Mouse (Mus musculus) limb, embryonic 10.5 days (tissue): ENCODE measurements around the gene Bcr. TPM values are rescaled to one million over a fixed set of nuclear protein-coding genes. Genes with fewer than 3 reads are reported as not detected.

ENCODE experiments used
- DNase-seq: peaks from one replicate; pipeline ENCODE4 v3.0.0-alpha.2; 2017; ENCODE audit warnings: low spot score
- H3K27ac ChIP-seq: fragments of 300-500 bp; sonication (generic); 2 replicates; pipeline ENCODE4 v1.5.1; 2016; ENCODE audit warnings: mild to moderate bottlenecking
- H3K27me3 ChIP-seq: fragments of 300-500 bp; sonication (generic); 2 replicates; pipeline ENCODE4 v1.6.1; 2016; ENCODE audit warnings: low read depth, mild to moderate bottlenecking; ENCODE audit not compliant: poor library complexity, severe bottlenecking
- H3K36me3 ChIP-seq: fragments of 300-500 bp; sonication (generic); 2 replicates; pipeline ENCODE4 v1.6.1; 2016; ENCODE audit warnings: mild to moderate bottlenecking, moderate library complexity
- H3K4me1 ChIP-seq: fragments of 300-500 bp; sonication (generic); 2 replicates; pipeline ENCODE4 v1.6.1; 2016
- H3K4me3 ChIP-seq: fragments of 300-500 bp; sonication (generic); 2 replicates; pipeline ENCODE4 v1.5.1; 2016; ENCODE audit warnings: mild to moderate bottlenecking, moderate library complexity
- H3K9me3 ChIP-seq: fragments of 300-500 bp; sonication (generic); replicated peaks from 2 replicates; pipeline ENCODE4 v1.6.1; 2016; ENCODE audit warnings: mild to moderate bottlenecking
- WGBS: fragments of 180-500 bp; shearing (Covaris S2); methylation state at CpG from one replicate; pipeline ENCODE4 v1.1.7; 2016; 5-methylcytosine and 5-hydroxymethylcytosine counted together
- polyA plus RNA-seq: library from polyadenylated mRNA; unstranded; fragments of >200 nt; fragmentation: Nextera tagmentation; extraction: Ambion mirVana; gene quantifications from 2 replicates; pipeline ENCODE4 v1.2.1, GENCODE M21; 2016

Bcr gene
- polyA plus RNA-seq, 1 experiment from 2014 or later, result 7.0 TPM

DNA sequence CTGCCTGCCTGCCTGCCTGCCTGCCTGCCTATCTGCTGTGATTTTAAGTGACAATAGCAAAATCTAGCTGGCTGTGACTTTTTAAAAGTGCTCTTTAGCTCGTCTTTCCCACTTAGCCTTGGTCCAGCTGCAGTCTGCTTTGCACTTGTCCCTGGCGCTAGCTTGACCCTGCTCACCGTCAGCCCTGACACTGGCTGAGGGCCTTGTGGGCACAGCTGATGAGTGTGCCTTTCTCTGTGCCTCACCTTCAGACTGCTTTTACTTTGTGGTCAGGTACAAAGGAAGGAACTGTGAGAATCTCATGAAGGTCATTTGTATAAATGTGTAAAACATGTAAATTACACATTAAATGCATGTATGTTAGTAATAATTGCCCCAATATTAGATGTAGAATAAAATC lies 163.8 kb downstream of the Bcr start:
- no peaks in the 10 kb centered on the region for H3K27me3 ChIP-seq
- H3K4me1 ChIP-seq, result no peaks in the 10 kb centered on the region
- H3K27ac ChIP-seq, result no peak overlapping the region
- 78% methylated on average over 3 of the region's 3 CpGs for WGBS
- no peak for DNase-seq
- no peaks in the 10 kb centered on the region for H3K9me3 ChIP-seq
- H3K4me3 ChIP-seq, result no peak overlapping the region
- H3K36me3 ChIP-seq, result peaks cover 5% of the 10 kb centered on the region

DNA sequence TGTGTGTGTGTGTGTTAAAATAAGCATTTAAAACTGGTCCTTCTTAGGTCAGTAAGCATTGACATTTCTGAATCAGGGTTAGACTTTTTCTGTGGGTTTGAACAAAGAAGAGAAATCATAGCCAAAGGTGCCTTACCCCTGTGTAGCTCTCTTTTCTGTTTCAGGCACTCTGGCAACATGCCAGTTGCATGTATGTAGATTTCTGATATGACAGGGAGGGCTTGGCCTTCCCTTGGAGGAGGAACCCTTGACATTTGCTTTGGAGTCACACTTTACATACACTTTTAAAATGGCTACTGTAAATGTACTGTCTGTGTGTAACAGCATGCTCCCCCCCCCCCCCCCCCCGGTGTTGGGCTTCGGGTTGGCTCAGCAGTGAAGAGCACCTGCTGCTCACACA lies 164.2 kb downstream of the Bcr start:
- H3K27me3 ChIP-seq, result no peaks in the 10 kb centered on the region
- no peaks in the 10 kb centered on the region for H3K4me1 ChIP-seq
- WGBS, result no CpG with 5 or more reads among the region's 2 CpGs
- no peaks in the 10 kb centered on the region for H3K9me3 ChIP-seq
- H3K27ac ChIP-seq, result no peak overlapping the region
- H3K36me3 ChIP-seq, result peaks cover 5% of the 10 kb centered on the region
- no peak for DNase-seq
- no peak overlapping the region for H3K4me3 ChIP-seq

DNA sequence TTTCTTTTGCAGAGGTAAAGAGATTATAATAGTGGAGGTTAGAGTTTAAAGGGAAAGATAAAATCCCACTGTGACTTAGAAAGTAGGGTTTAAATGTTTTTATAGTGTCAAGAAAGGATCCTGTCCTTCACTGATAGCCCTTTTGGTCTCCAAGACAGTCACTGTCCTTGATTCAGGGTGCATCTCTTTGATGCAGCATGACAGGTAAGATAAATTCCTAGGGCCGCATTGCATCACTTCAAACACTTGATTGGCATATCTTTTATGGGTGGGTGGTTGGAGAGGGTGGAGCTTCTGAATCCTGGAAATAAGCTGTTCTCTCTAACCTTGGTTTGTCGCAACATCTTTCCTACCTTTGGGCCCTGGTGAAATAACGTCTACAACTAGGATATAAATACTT lies 167.0 kb downstream of the Bcr start:
- H3K9me3 ChIP-seq, result no peaks in the 10 kb centered on the region
- no peak overlapping the region for H3K27ac ChIP-seq
- H3K4me1 ChIP-seq, result no peaks in the 10 kb centered on the region

DNA sequence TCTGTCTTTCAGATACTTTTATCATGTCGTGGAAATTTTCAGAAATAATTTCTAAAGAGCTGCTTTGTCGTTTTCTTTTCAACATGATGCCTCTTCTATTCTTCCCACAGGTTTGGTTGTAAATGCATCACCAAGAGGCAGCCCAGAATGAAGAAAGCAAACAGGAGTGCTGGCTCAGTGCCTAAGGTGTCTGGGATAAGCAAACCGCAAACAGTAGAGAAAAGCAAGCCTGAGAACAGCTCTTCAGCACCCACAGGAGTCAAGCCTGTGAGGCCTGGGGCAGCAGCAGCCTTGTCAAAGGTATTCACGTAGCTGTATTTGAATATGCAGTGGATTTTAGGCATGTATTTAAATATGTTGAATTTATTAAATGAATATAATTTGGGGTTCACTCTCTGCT lies 170.2 kb downstream of the Bcr start:
- Histone ChIP-seq H3K27me3 (no peaks in the 10 kb centered on the region), H3K9me3 (no peaks in the 10 kb centered on the region), H3K4me3 (no peak overlapping the region), H3K27ac (no peak overlapping the region), H3K4me1 (no peaks in the 10 kb centered on the region), H3K36me3 (peaks cover 46% of the 10 kb centered on the region)
- DNase-seq, result no peak
- WGBS, result 92% methylated on average over 4 of the region's 4 CpGs

More for the DNA sequence above, 167.0 kb downstream of the Bcr start:
- 94% methylated on average over 3 of the region's 3 CpGs for WGBS
- Histone ChIP-seq H3K4me3 (no peak overlapping the region), H3K36me3 (peaks cover 30% of the 10 kb centered on the region), H3K27me3 (no peaks in the 10 kb centered on the region)
- no peak for DNase-seq

DNA sequence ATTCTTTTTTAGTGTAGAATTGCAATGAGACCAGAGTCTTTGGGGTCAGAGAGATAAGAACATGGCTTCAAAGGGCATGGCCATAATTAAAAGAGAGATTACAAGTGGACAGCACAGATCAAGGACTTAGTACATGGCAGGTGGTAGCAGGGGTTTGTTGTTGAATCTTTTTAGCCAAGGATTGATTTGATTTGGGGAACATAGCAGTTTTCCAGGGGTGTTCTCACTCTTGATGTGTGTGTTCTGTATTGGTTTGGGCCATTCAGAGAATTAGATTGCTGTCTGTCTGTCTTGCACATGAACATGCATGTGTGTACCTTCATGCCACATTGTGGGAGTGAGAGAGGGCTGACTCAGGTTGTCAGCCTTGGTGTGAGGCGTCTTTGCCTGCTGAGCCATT lies 171.5 kb downstream of the Bcr start:
- Histone ChIP-seq H3K4me1 (no peaks in the 10 kb centered on the region), H3K36me3 (peaks cover 54% of the 10 kb centered on the region), H3K27me3 (no peaks in the 10 kb centered on the region), H3K27ac (no peak overlapping the region), H3K4me3 (no peak overlapping the region), H3K9me3 (no peaks in the 10 kb centered on the region)
- WGBS, result 88% methylated on average over 1 of the region's 1 CpGs
- no peak for DNase-seq

DNA sequence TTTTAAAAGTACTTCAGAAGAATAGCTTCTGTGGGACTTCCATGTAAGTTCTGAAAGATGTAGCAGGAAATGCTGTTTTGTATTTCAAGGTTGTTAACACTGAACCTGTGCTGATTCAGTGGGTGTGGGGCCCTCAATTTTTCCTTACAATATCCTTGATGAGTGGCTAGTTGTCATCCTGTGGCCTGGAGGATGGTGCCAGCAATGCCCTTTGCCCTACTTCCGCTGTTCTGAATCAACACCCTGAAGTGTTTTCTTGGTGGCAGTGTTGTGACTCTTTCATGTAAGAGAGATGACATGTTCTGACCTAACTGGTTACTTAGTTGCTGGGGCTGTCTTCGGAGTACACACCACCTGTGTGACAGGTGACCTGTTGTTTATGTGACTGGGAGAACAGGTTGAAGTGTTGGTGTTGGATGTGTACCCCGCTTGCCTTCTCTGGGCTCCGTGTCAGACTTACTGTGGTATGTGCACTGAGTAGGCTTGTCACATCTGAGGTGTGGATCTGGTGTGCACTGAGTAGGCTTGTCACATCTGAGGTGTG lies 172.3 kb downstream of the Bcr start:
- peaks cover 60% of the 10 kb centered on the region for H3K36me3 ChIP-seq
- no peak overlapping the region for H3K27ac ChIP-seq
- H3K4me1 ChIP-seq, result no peaks in the 10 kb centered on the region
- H3K27me3 ChIP-seq, result no peaks in the 10 kb centered on the region
- H3K4me3 ChIP-seq, result no peak overlapping the region
- H3K9me3 ChIP-seq, result no peaks in the 10 kb centered on the region
- DNase-seq, result no peak
- WGBS, result 97% methylated on average over 4 of the region's 4 CpGs

DNA sequence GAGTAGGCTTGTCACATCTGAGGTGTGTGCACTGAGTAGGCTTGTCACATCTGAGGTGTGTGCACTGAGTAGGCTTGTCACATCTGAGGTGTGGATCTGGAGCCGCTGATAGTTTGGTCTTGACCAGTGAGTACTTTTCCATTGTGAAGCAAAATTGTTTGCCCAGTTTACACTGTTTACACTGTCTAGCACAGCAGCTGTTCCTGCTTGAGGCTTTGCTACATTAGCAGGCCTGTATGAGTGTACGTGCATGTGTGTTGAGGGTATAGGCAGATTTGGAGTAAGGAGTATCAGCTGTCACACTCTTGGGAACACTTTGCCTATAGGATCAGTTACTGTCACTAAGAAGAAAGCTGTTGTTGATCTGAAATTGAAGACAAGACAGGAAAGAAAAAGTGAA lies 173.1 kb downstream of the Bcr start:
- no peak overlapping the region for H3K4me3 ChIP-seq
- no peak for DNase-seq
- no peak overlapping the region for H3K27ac ChIP-seq
- peaks cover 63% of the 10 kb centered on the region for H3K36me3 ChIP-seq
- H3K27me3 ChIP-seq, result no peaks in the 10 kb centered on the region
- H3K9me3 ChIP-seq, result no peaks in the 10 kb centered on the region
- no peaks in the 10 kb centered on the region for H3K4me1 ChIP-seq
- 92% methylated on average over 2 of the region's 2 CpGs for WGBS

Other genes starting within 250 kb of the Bcr start
- gene Gnaz, start 93.4 kb upstream of the Bcr start, polyA plus RNA-seq, result 2.6 and 3.4 TPM in 2 replicates
- gene Rsph14, start 28.0 kb upstream of the Bcr start, polyA plus RNA-seq, result not detected in 2 replicates
- 10.6 and 13.2 TPM in 2 replicates for gene Rab36, start 23.5 kb upstream of the Bcr start, polyA plus RNA-seq
- gene Specc1l, start 151.5 kb downstream of the Bcr start, polyA plus RNA-seq, result 33.5 and 41.9 TPM in 2 replicates